Mouse (Mus musculus) forebrain, embryonic 14.5 days (tissue): Measurements from ENCODE around the gene Ddx4. TPM values are rescaled to one million over a fixed set of nuclear protein-coding genes. Genes with fewer than 3 reads are reported as not detected.

ENCODE experiments used
- ATAC-seq: fragments of 200-750 bp; cut with Nextera tagmentation; 2 replicates; pipeline ENCODE4 v1.8.0; 2017; ENCODE audit warnings: mild to moderate bottlenecking, moderate library complexity
- DNase-seq: peaks from one replicate; pipeline ENCODE4 v3.0.0-alpha.2; 2015; ENCODE audit warnings: low spot score
- H3K27ac ChIP-seq: fragments of 300-500 bp; sonication (generic); 2 replicates; pipeline ENCODE4 v1.5.1; 2014; ENCODE audit warnings: low read depth, mild to moderate bottlenecking, control low read depth, low read length, moderate library complexity
- H3K27me3 ChIP-seq: fragments of 300-500 bp; sonication (generic); replicated peaks from 2 replicates; pipeline ENCODE4 v1.6.1; 2014; ENCODE audit warnings: low read length, control low read depth, mixed read lengths; ENCODE audit not compliant: control insufficient read depth, insufficient read depth
- H3K36me3 ChIP-seq: fragments of 300-500 bp; sonication (generic); 2 replicates; pipeline ENCODE4 v1.6.1; 2014; ENCODE audit warnings: low read length, control low read depth; ENCODE audit not compliant: control insufficient read depth, insufficient read depth
- H3K4me1 ChIP-seq: fragments of 300-500 bp; sonication (generic); 2 replicates; pipeline ENCODE4 v1.6.1; 2014; ENCODE audit warnings: antibody characterized with exemption, low read length, control low read depth; ENCODE audit not compliant: control insufficient read depth, insufficient read depth
- H3K4me2 ChIP-seq: fragments of 300-500 bp; sonication (generic); 2 replicates; pipeline ENCODE4 v1.6.1; 2014; ENCODE audit warnings: mild to moderate bottlenecking, control low read depth, low read length
- H3K4me3 ChIP-seq: fragments of 300-500 bp; sonication (generic); 2 replicates; pipeline ENCODE4 v1.5.1; 2014; ENCODE audit warnings: low read depth, low read length, control low read depth
- H3K9ac ChIP-seq: fragments of 300-500 bp; sonication (generic); 2 replicates; pipeline ENCODE4 v1.6.1; 2014; ENCODE audit warnings: mild to moderate bottlenecking, low read length, control low read depth, moderate library complexity
- H3K9me3 ChIP-seq: fragments of 300-500 bp; sonication (generic); replicated peaks from 2 replicates; pipeline ENCODE4 v1.6.1; 2016; ENCODE audit warnings: low read length, control low read depth, mixed read lengths; ENCODE audit not compliant: control insufficient read depth
- WGBS: fragments of 180-500 bp; shearing (Covaris S2); extraction: QIAGEN DNeasy Blood & Tissue Kit; methylation state at CpG from one replicate; pipeline ENCODE4 v1.1.7; 2014; 5-methylcytosine and 5-hydroxymethylcytosine counted together
- polyA plus RNA-seq: library from polyadenylated mRNA; unstranded; fragments of >200 nt; fragmentation: Nextera tagmentation; extraction: Ambion mirVana; gene quantifications from 2 replicates; pipeline ENCODE4 v1.2.1, GENCODE M21; 2014

The Ddx4 gene
- 0.70 and 0.93 TPM in 2 replicates for polyA plus RNA-seq

GRCm38 (mm10) chr13:112652205-112652604 is at the start of gene Ddx4:
TSS of gene Ddx4 (minus strand) at chr13:112652475.
- no peak within 1 kb of the TSS for H3K4me3 ChIP-seq
- H3K4me1 ChIP-seq: no peaks in the 10 kb centered on the region
- DNase-seq: no peak
- H3K27me3 ChIP-seq: no peaks in the 10 kb centered on the region
- no peaks in the 10 kb centered on the region for H3K36me3 ChIP-seq
- H3K9ac ChIP-seq: no peak within 1 kb of the TSS
- H3K9me3 ChIP-seq: peaks cover 7% of the 10 kb centered on the region
- ATAC-seq: no peak
- no peak within 1 kb of the TSS for H3K4me2 ChIP-seq
- WGBS: 84% methylated on average over 45 of the region's 45 CpGs
- H3K27ac ChIP-seq: no peak within 1 kb of the TSS

GRCm38 (mm10) chr13:112701256-112701655 is 49.0 kb upstream of the Ddx4 start:
- no peak overlapping the region for H3K27ac ChIP-seq
- ATAC-seq (no peak), DNase-seq (no peak)
- H3K4me2 ChIP-seq: no peak overlapping the region
- H3K27me3 ChIP-seq: no peaks in the 10 kb centered on the region
- H3K36me3 ChIP-seq: peaks cover 13% of the 10 kb centered on the region; the same call in 1 of the 2 replicates
- no peak overlapping the region for H3K4me3 ChIP-seq
- 92% methylated on average over 8 of the region's 8 CpGs for WGBS
- no peaks in the 10 kb centered on the region for H3K9me3 ChIP-seq
- H3K4me1 ChIP-seq: no peaks in the 10 kb centered on the region
- H3K9ac ChIP-seq: no peak overlapping the region

GRCm38 (mm10) chr13:112695526-112696240 is 43.4 kb upstream of the Ddx4 start:
- no peak overlapping the region for H3K27ac ChIP-seq
- no peaks in the 10 kb centered on the region for H3K27me3 ChIP-seq
- no peak overlapping the region for H3K9ac ChIP-seq
- no peak overlapping the region for H3K4me3 ChIP-seq
- H3K4me2 ChIP-seq: no peak overlapping the region
- H3K4me1 ChIP-seq: no peaks in the 10 kb centered on the region
- WGBS: 95% methylated on average over 8 of the region's 8 CpGs
- H3K9me3 ChIP-seq: no peaks in the 10 kb centered on the region
- ATAC-seq (no peak), DNase-seq (peak; percentile 8)
- H3K36me3 ChIP-seq: 0 out of 2 replicates have a peak, but pooled peaks cover 6% of the 10 kb centered on the region

GRCm38 (mm10) chr13:112692870-112693553 is 40.7 kb upstream of the Ddx4 start:
- ATAC-seq (no peak), DNase-seq (no peak)
- Histone ChIP-seq H3K27me3 (no peaks in the 10 kb centered on the region), H3K9me3 (no peaks in the 10 kb centered on the region), H3K4me1 (no peaks in the 10 kb centered on the region), H3K27ac (no peak overlapping the region), H3K36me3 (0 out of 2 replicates have a peak, but pooled peaks cover 5% of the 10 kb centered on the region), H3K9ac (no peak overlapping the region), H3K4me2 (no peak overlapping the region), H3K4me3 (no peak overlapping the region)
- 92% methylated on average over 10 of the region's 10 CpGs for WGBS

- Histone ChIP-seq H3K36me3 (no peaks in the 10 kb centered on the region), H3K9me3 (no peaks in the 10 kb centered on the region), H3K9ac (no peak overlapping the region), H3K4me1 (no peaks in the 10 kb centered on the region), H3K4me2 (no peak overlapping the region), H3K27ac (no peak overlapping the region), H3K27me3 (no peaks in the 10 kb centered on the region), H3K4me3 (no peak overlapping the region)
- no peak for DNase-seq
- ATAC-seq: no peak
- 77% methylated on average over 2 of the region's 2 CpGs for WGBS
These were observed 33.9 kb upstream of the Ddx4 start for GRCm38 (mm10) chr13:112686155-112686554.

GRCm38 (mm10) chr13:112683970-112684369 is 31.7 kb upstream of the Ddx4 start:
- Histone ChIP-seq H3K27me3 (no peaks in the 10 kb centered on the region), H3K4me3 (no peak overlapping the region), H3K9ac (no peak overlapping the region), H3K36me3 (no peaks in the 10 kb centered on the region), H3K4me1 (no peaks in the 10 kb centered on the region), H3K4me2 (no peak overlapping the region), H3K9me3 (no peaks in the 10 kb centered on the region), H3K27ac (no peak overlapping the region)
- DNase-seq: no peak
- ATAC-seq: no peak
- WGBS: 86% methylated on average over 6 of the region's 6 CpGs

GRCm38 (mm10) chr13:112683312-112683711 is 31.0 kb upstream of the Ddx4 start:
- Histone ChIP-seq H3K9ac (no peak overlapping the region), H3K27ac (no peak overlapping the region), H3K4me2 (no peak overlapping the region), H3K9me3 (no peaks in the 10 kb centered on the region), H3K36me3 (no peaks in the 10 kb centered on the region), H3K27me3 (no peaks in the 10 kb centered on the region), H3K4me1 (no peaks in the 10 kb centered on the region), H3K4me3 (no peak overlapping the region)
- no peak for ATAC-seq
- DNase-seq: no peak
- WGBS: 78% methylated on average over 2 of the region's 2 CpGs

GRCm38 (mm10) chr13:112678154-112678553 is 25.9 kb upstream of the Ddx4 start:
- no peak overlapping the region for H3K9ac ChIP-seq
- no peaks in the 10 kb centered on the region for H3K4me1 ChIP-seq
- no peaks in the 10 kb centered on the region for H3K36me3 ChIP-seq
- H3K27me3 ChIP-seq: no peaks in the 10 kb centered on the region
- H3K4me3 ChIP-seq: no peak overlapping the region
- ATAC-seq: no peak
- H3K27ac ChIP-seq: no peak overlapping the region
- WGBS: 93% methylated on average over 4 of the region's 4 CpGs
- DNase-seq: no peak
- H3K9me3 ChIP-seq: no peaks in the 10 kb centered on the region
- H3K4me2 ChIP-seq: no peak overlapping the region

- Histone ChIP-seq H3K9me3 (no peaks in the 10 kb centered on the region), H3K27me3 (no peaks in the 10 kb centered on the region), H3K36me3 (peaks cover 14% of the 10 kb centered on the region; the same call in 1 of the 2 replicates), H3K4me3 (no peak overlapping the region), H3K9ac (no peak overlapping the region), H3K4me2 (no peak overlapping the region), H3K27ac (no peak overlapping the region), H3K4me1 (no peaks in the 10 kb centered on the region)
- ATAC-seq (peak; percentile 95), DNase-seq (peak; percentile 96)
- WGBS: 12% methylated on average over 9 of the region's 9 CpGs
These were observed 21.7 kb upstream of the Ddx4 start for GRCm38 (mm10) chr13:112673899-112674447.
